Mouse (Mus musculus) cortical plate, adult 2 months (tissue): ENCODE measurements at regions not wholly inside any gene's neighbourhood (a gene's known extent, or its start where the extent isn't known, plus 50 kb on each side); places are given as distances from the start of the nearest gene placed in this dataset.

Experiments used
- CTCF ChIP-seq: fragments of 200-500 bp; IDR thresholded peaks from 2 replicates; pipeline ENCODE4 v1.5.1; 2011; ENCODE audit warnings: mild to moderate bottlenecking, control low read depth, low read length; ENCODE audit not compliant: insufficient read depth; ENCODE audit errors: extremely low read depth
- POLR2A ChIP-seq: fragments of 200-500 bp; IDR thresholded peaks from 2 replicates; pipeline ENCODE4 v1.6.1; 2011; ENCODE audit warnings: mild to moderate bottlenecking, low read length, control low read depth; ENCODE audit not compliant: insufficient read depth; ENCODE audit errors: extremely low read depth

DNA sequence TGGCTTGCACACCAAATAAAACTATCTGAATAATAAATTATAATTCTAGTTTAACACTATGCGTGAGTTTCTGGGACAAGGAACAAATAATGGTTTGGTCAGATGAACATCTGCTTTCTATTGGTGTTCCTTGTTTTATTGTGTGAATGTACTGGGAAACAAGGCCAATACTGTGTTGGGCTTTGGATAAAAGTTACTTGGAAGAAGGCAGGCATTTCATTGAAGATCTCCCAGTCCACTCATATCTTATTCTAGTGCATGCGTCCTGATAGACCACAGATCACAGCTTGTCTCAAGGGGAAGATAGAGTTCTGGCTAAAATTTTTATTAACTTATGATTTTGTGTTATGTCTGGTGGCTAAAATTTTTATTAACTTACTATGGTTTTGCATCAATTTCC, 140.1 kb downstream of the Kitl start:
- TF ChIP-seq CTCF = no peak
- TF ChIP-seq POLR2A = no peak
